ENCODE assay signal across 1 mouse cellular context in genomic region chr3:105957235-105957634, GRCm38 (mm10).
TF ChIP-seq lines count a peak whose summit lies in the region.

No protein-coding gene starts in this region.

TF ChIP-seq in myocyte, 11 proteins besides CTCF, POLR2A, EP300 and RAD21 (continued from another document):
- TF ChIP-seq SRF (IDR thresholded peaks at IDR 0.05; ENCODE audit: control insufficient read depth, insufficient read length, low read depth) (no peak), POLR2AphosphoS2 (IDR thresholded peaks at IDR 0.05; ENCODE audit: insufficient read length, low read depth) (no peak), CEBPB (IDR thresholded peaks at IDR 0.05; ENCODE audit: insufficient read depth, poor library complexity, severe bottlenecking) (no peak), REST (IDR thresholded peaks at IDR 0.05; ENCODE audit: insufficient read depth, insufficient read length) (no peak), MAX (IDR thresholded peaks at IDR 0.05; ENCODE audit: low read depth) (no peak), TCF12 (IDR thresholded peaks at IDR 0.05; ENCODE audit: insufficient read depth, poor library complexity, severe bottlenecking) (no peak)
